Mouse (Mus musculus): ENCODE measurements around the gene Rab42. TPM values are rescaled to one million over a fixed set of nuclear protein-coding genes. Genes with fewer than 3 reads are reported as not detected.
"Not testable (repeated sequence)": the region's sequence is repeated elsewhere in the genome, so short reads cannot be mapped to it uniquely, and the experiment has no call there.

Rab42 gene
- polyA plus RNA-seq, 1 experiment from 2014 or later = 0.54 TPM

GRCm38 (mm10) chr4:132311801-132312200 lies 8.6 kb upstream of the Rab42 start:
- Histone ChIP-seq H3K9ac (no peak overlapping the region), H3K27me3 (no peaks in the 10 kb centered on the region), H3K9me3 (replicated peaks) (no peaks in the 10 kb centered on the region), H3K36me3 (replicated peaks) (peaks cover 55% of the 10 kb centered on the region), H3K4me1 (replicated peaks) (peaks cover 23% of the 10 kb centered on the region), H3K4me3 (replicated peaks) (no peak overlapping the region), H3K4me2 (no peak overlapping the region), H3K27ac (replicated peaks) (0 out of 2 replicates have a peak overlapping the region, but pooled peaks have one; percentile 33)
- no peak for ATAC-seq (ENCODE audit: insufficient read depth)
- 33% methylated on average over 3 of the region's 3 CpGs for WGBS (ENCODE audit: insufficient replicate concordance)

- 26% methylated on average over 1 of the region's 1 CpGs for WGBS (ENCODE audit: insufficient replicate concordance)
- Histone ChIP-seq H3K27ac (replicated peaks) (0 out of 2 replicates have a peak overlapping the region, but pooled peaks have one; percentile 5), H3K36me3 (replicated peaks) (peaks cover 49% of the 10 kb centered on the region), H3K27me3 (no peaks in the 10 kb centered on the region), H3K4me2 (no peak overlapping the region), H3K9me3 (replicated peaks) (no peaks in the 10 kb centered on the region), H3K4me3 (replicated peaks) (no peak overlapping the region), H3K4me1 (replicated peaks) (peaks cover 23% of the 10 kb centered on the region), H3K9ac (no peak overlapping the region)
- no peak for ATAC-seq (ENCODE audit: insufficient read depth)
Observed at GRCm38 (mm10) chr4:132311209-132311608, 8.0 kb upstream of the Rab42 start.

GRCm38 (mm10) chr4:132309849-132310472 lies 6.8 kb upstream of the Rab42 start:
- 15% methylated on average over 10 of the region's 10 CpGs for WGBS (ENCODE audit: insufficient replicate concordance)
- no peaks in the 10 kb centered on the region for H3K27me3 ChIP-seq
- peak overlapping the region; percentile 84 for H3K27ac ChIP-seq (replicated peaks)
- peak overlapping the region; percentile 77 for H3K9ac ChIP-seq
- H3K4me1 ChIP-seq (replicated peaks) = peaks cover 35% of the 10 kb centered on the region
- peak; percentile 22; the same call in 1 of the 2 replicates for ATAC-seq (ENCODE audit: insufficient read depth)
- H3K9me3 ChIP-seq (replicated peaks) = no peaks in the 10 kb centered on the region
- H3K36me3 ChIP-seq (replicated peaks) = peaks cover 47% of the 10 kb centered on the region
- peak overlapping the region; percentile 83 for H3K4me2 ChIP-seq
- H3K4me3 ChIP-seq (replicated peaks) = peak overlapping the region; percentile 75

GRCm38 (mm10) chr4:132309140-132309848 lies 6.1 kb upstream of the Rab42 start:
- Histone ChIP-seq H3K4me2 (peak overlapping the region; percentile 83), H3K36me3 (replicated peaks) (peaks cover 44% of the 10 kb centered on the region), H3K27ac (replicated peaks) (peak overlapping the region; percentile 84), H3K27me3 (no peaks in the 10 kb centered on the region), H3K4me3 (replicated peaks) (peak overlapping the region; percentile 75), H3K9me3 (replicated peaks) (no peaks in the 10 kb centered on the region), H3K9ac (peak overlapping the region; percentile 77), H3K4me1 (replicated peaks) (peaks cover 36% of the 10 kb centered on the region)
- 0 out of 2 replicates have a peak, but pooled peaks have one; percentile 23 for ATAC-seq (ENCODE audit: insufficient read depth)
- WGBS (ENCODE audit: insufficient replicate concordance) = under 1% methylated on average over 15 of the region's 15 CpGs

DNA sequence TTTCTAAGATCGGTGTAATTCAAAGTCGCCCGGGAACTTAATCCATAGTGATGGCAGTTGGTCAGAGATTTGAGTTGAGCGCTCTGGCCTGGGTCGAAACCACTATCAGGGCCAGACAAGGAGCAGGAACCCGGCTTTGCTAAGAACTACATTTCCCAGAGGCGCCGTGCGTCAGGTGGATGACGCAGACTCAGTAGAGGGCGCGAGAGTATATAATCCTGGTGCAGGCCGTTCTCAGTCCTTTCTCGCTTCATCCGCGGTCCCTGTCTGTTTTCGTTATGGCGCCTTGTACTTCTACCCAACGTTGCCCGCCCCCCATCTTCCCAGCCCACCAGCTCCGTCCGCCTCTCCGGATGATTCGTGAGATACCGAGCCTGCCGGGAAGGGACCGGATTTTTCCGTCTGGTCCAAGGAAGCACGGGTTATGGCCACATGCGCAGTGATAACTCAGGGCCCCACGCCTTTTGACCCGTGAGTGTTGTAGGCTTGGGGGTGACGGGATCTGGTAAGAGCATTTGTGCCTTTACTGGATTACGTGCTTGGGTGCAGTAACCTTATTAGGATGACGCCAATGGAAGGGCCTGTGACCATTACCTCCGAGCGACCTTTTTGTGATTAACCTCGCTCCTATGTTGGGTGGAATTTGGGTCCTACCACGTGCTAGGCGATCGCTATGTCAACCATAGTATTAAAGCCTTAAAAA lies 5.4 kb upstream of the Rab42 start:
- peaks cover 37% of the 10 kb centered on the region for H3K36me3 ChIP-seq (replicated peaks)
- no peaks in the 10 kb centered on the region for H3K9me3 ChIP-seq (replicated peaks)
- H3K9ac ChIP-seq = peak overlapping the region; percentile 77
- ATAC-seq (ENCODE audit: insufficient read depth) = peak; percentile 85
- peak overlapping the region; percentile 83 for H3K4me2 ChIP-seq
- H3K4me1 ChIP-seq (replicated peaks) = peaks cover 36% of the 10 kb centered on the region
- peak overlapping the region; percentile 75 for H3K4me3 ChIP-seq (replicated peaks)
- H3K27ac ChIP-seq (replicated peaks) = peak overlapping the region; percentile 84
- no peaks in the 10 kb centered on the region for H3K27me3 ChIP-seq
- whole genome bisulfite sequencing (ENCODE audit: insufficient replicate concordance) = under 1% methylated on average over 41 of the region's 41 CpGs

DNA sequence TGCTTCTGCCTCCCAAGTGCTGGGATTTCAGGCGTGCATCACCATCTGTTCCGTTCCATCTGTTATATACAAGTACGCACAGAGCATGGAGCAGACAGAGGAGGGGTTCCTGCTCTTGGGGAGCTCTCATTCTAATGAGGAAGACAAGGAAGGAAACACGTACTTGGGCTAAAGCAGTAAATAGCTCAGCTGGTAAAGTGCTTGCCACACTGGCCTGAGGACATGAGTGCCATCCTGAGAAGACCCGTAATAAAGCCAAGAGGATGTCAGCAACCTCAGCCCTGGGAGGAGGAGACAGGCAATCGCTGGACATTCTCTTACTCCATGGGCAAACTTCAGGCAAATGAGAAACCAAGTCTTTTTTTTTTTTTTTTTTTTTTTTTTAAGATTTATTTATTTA lies 2.8 kb upstream of the Rab42 start:
- ATAC-seq (ENCODE audit: insufficient read depth) = no peak
- 48% methylated on average over 6 of the region's 6 CpGs for WGBS (ENCODE audit: insufficient replicate concordance)
- Histone ChIP-seq H3K36me3 (replicated peaks) (peaks cover 15% of the 10 kb centered on the region), H3K4me2 (no peak overlapping the region), H3K4me1 (replicated peaks) (peaks cover 50% of the 10 kb centered on the region), H3K27me3 (no peaks in the 10 kb centered on the region), H3K9me3 (replicated peaks) (no peaks in the 10 kb centered on the region), H3K4me3 (replicated peaks) (no peak overlapping the region), H3K9ac (no peak overlapping the region), H3K27ac (replicated peaks) (no peak overlapping the region)

- Histone ChIP-seq H3K9ac (no peak overlapping the region), H3K4me1 (replicated peaks) (peaks cover 44% of the 10 kb centered on the region), H3K4me2 (no peak overlapping the region), H3K27ac (replicated peaks) (no peak overlapping the region), H3K4me3 (replicated peaks) (no peak overlapping the region), H3K36me3 (replicated peaks) (peaks cover 8% of the 10 kb centered on the region), H3K9me3 (replicated peaks) (no peaks in the 10 kb centered on the region), H3K27me3 (no peaks in the 10 kb centered on the region)
- ATAC-seq (ENCODE audit: insufficient read depth) = no peak
- WGBS (ENCODE audit: insufficient replicate concordance) = 24% methylated on average over 8 of the region's 8 CpGs
Observed at GRCm38 (mm10) chr4:132305276-132305675, 2.1 kb upstream of the Rab42 start.

- peaks cover 32% of the 10 kb centered on the region for H3K4me1 ChIP-seq (replicated peaks)
- H3K36me3 ChIP-seq (replicated peaks); H3K27me3 ChIP-seq; ATAC-seq (ENCODE audit: insufficient read depth); H3K9me3 ChIP-seq (replicated peaks); H3K27ac ChIP-seq (replicated peaks): not testable (repeated sequence)
- H3K9ac ChIP-seq = peak overlapping the region; percentile 61
- H3K4me2 ChIP-seq = peak overlapping the region; percentile 88
- WGBS (ENCODE audit: insufficient replicate concordance) = 36% methylated on average over 6 of the region's 6 CpGs
- H3K4me3 ChIP-seq (replicated peaks) = peak overlapping the region; percentile 62
Observed at GRCm38 (mm10) chr4:132303484-132303883, 299 bp upstream of the Rab42 start.

DNA sequence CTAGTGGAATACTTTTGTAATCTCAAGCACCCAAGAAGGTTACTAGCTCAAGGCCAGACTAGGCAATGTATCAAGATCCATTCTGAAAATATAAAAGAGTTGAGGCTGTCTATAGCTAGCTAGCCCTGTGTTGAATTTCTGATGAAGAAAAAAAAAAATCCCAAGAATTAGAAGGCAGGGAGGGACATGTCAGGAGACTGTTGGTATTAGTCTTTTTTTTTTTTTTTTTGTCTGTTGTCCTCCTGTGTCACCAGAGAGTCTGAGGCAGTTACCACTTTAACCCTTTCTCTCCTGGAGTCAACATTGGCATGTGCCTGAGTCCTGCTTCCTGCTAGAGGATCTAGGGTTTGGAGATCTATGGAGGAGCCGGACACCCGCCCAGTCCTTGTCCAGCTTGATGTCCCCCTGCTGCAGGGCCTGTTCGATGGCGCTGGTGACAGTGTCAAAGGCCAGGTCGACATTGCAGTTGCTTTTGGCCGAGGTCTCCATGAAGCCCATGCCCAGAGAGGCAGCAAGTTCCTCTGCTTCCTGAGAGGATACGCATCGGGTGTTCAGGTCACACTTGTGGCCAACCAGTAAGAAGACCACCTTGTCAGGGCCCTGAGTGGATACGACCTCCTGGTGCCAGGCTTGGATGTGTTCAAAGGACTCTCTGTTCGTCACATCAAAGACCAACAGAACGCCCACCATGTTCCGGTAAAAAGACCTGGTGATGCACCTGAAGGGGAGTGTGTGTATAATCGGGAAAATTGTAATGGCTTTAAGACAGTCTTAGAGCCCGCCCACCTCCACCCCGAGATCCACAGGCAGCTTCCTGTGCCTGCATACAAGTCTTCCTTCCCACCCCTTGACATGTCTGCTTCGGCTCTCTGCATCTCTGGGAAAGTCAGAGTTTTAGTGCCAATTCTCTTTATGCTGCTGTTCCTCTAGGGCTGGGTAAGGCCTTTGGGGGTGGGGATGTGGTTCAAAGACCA lies 933 bp downstream of the Rab42 start:
- peak overlapping the region; percentile 61 for H3K9ac ChIP-seq
- H3K4me3 ChIP-seq (replicated peaks) = peak overlapping the region; percentile 62
- no peaks in the 10 kb centered on the region for H3K9me3 ChIP-seq (replicated peaks)
- H3K36me3 ChIP-seq (replicated peaks) = no peaks in the 10 kb centered on the region
- H3K27me3 ChIP-seq = no peaks in the 10 kb centered on the region
- 47% methylated on average over 16 of the region's 16 CpGs for WGBS (ENCODE audit: insufficient replicate concordance)
- peak overlapping the region; percentile 88 for H3K4me2 ChIP-seq
- H3K27ac ChIP-seq (replicated peaks) = no peak overlapping the region
- H3K4me1 ChIP-seq (replicated peaks) = peaks cover 29% of the 10 kb centered on the region
- ATAC-seq (ENCODE audit: insufficient read depth) = no peak

- no peaks in the 10 kb centered on the region for H3K9me3 ChIP-seq (replicated peaks)
- H3K4me3 ChIP-seq (replicated peaks) = no peak overlapping the region
- 80% methylated on average over 6 of the region's 6 CpGs for WGBS (ENCODE audit: insufficient replicate concordance)
- no peaks in the 10 kb centered on the region for H3K36me3 ChIP-seq (replicated peaks)
- H3K4me1 ChIP-seq (replicated peaks) = peaks cover 29% of the 10 kb centered on the region
- no peak for ATAC-seq (ENCODE audit: insufficient read depth)
- H3K4me2 ChIP-seq = no peak overlapping the region
- H3K27ac ChIP-seq (replicated peaks) = no peak overlapping the region
- no peak overlapping the region for H3K9ac ChIP-seq
- no peaks in the 10 kb centered on the region for H3K27me3 ChIP-seq
Observed at GRCm38 (mm10) chr4:132301486-132301885, 1.7 kb downstream of the Rab42 start.

All from liver, embryonic 15.5 days (tissue).